Mouse (Mus musculus) testis, adult 2 months (tissue): ENCODE data around the gene 2010109A12Rik.

ENCODE experiments used
- CTCF ChIP-seq: fragments of 200-500 bp; IDR thresholded peaks from 2 replicates; pipeline ENCODE4 v1.5.1; 2012; ENCODE audit warnings: low read depth, mild to moderate bottlenecking, inconsistent platforms, low read length, moderate library complexity; ENCODE audit not compliant: control insufficient read depth, insufficient read depth, insufficient replicate concordance
- POLR2A ChIP-seq: fragments of 200-500 bp; IDR thresholded peaks from 2 replicates; pipeline ENCODE4 v1.6.1; 2012; ENCODE audit warnings: low read depth, mild to moderate bottlenecking, inconsistent platforms, low read length, moderate library complexity; ENCODE audit not compliant: control insufficient read depth

GRCm38 (mm10) chr5:93201181-93201580 is 5.1 kb upstream of the 2010109A12Rik start:
- no peak for TF ChIP-seq POLR2A
- TF ChIP-seq CTCF = no peak
